Mouse (Mus musculus) G1E (cell line): ENCODE data around the gene Spi1. TPM values are rescaled to one million over a fixed set of nuclear protein-coding genes. Genes with fewer than 3 reads are reported as not detected.

ENCODE experiments used
- ATAC-seq: 2 replicates; pipeline ENCODE4 v1.8.0; 2016; ENCODE audit warnings: mild to moderate bottlenecking; ENCODE audit not compliant: insufficient number of reproducible peaks, poor library complexity, low FRiP score, severe bottlenecking; ENCODE audit errors: extremely low read depth
- DNase-seq: peaks from one replicate; pipeline ENCODE4 v3.0.0; 2012; ENCODE audit warnings: low spot score
- H3K27me3 ChIP-seq: 2 replicates; pipeline ENCODE4 v1.6.1; 2012; ENCODE audit warnings: mild to moderate bottlenecking, low read length, inconsistent platforms; ENCODE audit not compliant: insufficient read depth
- H3K36me3 ChIP-seq: replicated peaks from 2 replicates; pipeline ENCODE3; 2012; ENCODE audit warnings: mild to moderate bottlenecking, inconsistent platforms
- H3K4me1 ChIP-seq: 2 replicates; pipeline ENCODE4 v1.6.1; 2012; ENCODE audit warnings: low read depth, low read length, inconsistent platforms, mixed read lengths; ENCODE audit not compliant: insufficient read depth
- H3K4me3 ChIP-seq: 2 replicates; pipeline ENCODE4 v1.5.1; 2012; ENCODE audit warnings: low read depth, mild to moderate bottlenecking, inconsistent platforms, low read length, moderate library complexity, mixed read lengths
- H3K9me3 ChIP-seq: replicated peaks from 2 replicates; pipeline ENCODE4 v1.6.1; 2012; ENCODE audit warnings: inconsistent platforms
- CTCF ChIP-seq: IDR thresholded peaks from 2 replicates; pipeline ENCODE4 v1.5.1; 2012; ENCODE audit warnings: low read depth, low read length, inconsistent platforms, mixed read lengths
- GATA1 ChIP-seq: IDR thresholded peaks from 2 replicates; pipeline ENCODE4 v1.6.1; 2012; ENCODE audit warnings: borderline replicate concordance, low read length, inconsistent platforms, mixed read lengths
- GATA2 ChIP-seq: IDR thresholded peaks from 2 replicates; pipeline ENCODE4 v1.6.1; 2012; ENCODE audit warnings: low read depth, low read length, inconsistent platforms, borderline replicate concordance
- POLR2AphosphoS5 ChIP-seq: IDR thresholded peaks from 2 replicates; pipeline ENCODE4 v1.6.1; 2012; ENCODE audit warnings: low read depth, low read length, inconsistent platforms; ENCODE audit not compliant: insufficient replicate concordance
- TAL1 ChIP-seq: conservative IDR thresholded peaks from 2 replicates; pipeline ENCODE4 v1.6.1; 2012; ENCODE audit warnings: low read depth, low read length, inconsistent platforms, mixed read lengths
- polyA plus RNA-seq: library from polyadenylated mRNA; stranded (reverse); fragments of >175 nt; gene quantifications from 2 replicates; pipeline ENCODE4 v1.2.3, GENCODE M21; 2012
- total RNA-seq, 2 experiments: library from RNA; stranded (forward) in 1 of 2; stranded (reverse) in 1 of 2; fragments of 200-1000 nt in 1 of 2; fragments of >200 nt in 1 of 2; fragmentation: Nextera tagmentation in 1 of 2; gene quantifications; 2 replicates each; pipeline ENCODE4 v1.2.3; 2014 to 2017

Spi1 gene
- total and polyA plus RNA-seq, 3 experiments = 25.4 to 138 (median 79.8) TPM

DNA sequence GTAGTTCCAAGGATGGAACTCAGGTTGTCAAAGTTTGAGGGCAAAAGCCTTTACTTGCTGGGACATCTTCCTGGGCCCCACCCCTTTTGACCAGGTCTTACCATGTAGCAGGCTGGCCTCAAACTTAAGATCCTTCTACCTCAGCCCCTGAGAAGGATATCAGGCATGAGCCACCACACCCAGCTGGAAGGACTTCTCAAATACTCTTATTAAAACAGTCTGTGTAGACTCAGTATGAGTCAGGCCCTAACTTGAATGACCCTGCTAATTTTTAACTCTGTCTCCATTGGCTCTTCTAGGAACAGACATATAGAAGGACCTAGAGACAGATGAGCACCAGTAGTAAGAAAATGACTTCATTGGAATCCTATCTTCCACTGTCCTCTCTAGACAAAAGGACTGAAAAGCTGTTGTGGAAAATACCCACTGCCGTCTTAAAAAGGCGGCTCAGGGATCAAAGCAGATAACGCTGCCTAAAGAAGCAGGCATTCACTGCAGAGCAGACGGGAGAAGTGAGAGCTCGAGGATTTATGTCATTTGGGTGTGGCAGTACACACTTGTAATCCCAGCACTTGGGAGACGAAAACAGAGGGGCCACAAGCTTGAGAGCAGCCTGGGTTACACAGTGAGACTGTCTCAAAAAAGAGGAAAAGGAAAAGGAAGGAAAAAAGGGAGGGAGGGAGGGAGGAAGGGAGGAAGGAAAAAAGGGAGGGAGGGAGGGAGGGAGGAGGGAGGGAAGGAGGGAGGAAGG, 75.0 kb downstream of the Spi1 start:
- H3K36me3 ChIP-seq = peaks cover 91% of the 10 kb centered on the region
- no peaks in the 10 kb centered on the region for H3K27me3 ChIP-seq
- TF ChIP-seq GATA2 (no peak), GATA1 (no peak), CTCF (no peak), TAL1 (no peak)
- DNase-seq (no peak), ATAC-seq (no peak)
- no peak overlapping the region for H3K4me3 ChIP-seq
- no peaks in the 10 kb centered on the region for H3K4me1 ChIP-seq
- H3K9me3 ChIP-seq = no peaks in the 10 kb centered on the region

DNA sequence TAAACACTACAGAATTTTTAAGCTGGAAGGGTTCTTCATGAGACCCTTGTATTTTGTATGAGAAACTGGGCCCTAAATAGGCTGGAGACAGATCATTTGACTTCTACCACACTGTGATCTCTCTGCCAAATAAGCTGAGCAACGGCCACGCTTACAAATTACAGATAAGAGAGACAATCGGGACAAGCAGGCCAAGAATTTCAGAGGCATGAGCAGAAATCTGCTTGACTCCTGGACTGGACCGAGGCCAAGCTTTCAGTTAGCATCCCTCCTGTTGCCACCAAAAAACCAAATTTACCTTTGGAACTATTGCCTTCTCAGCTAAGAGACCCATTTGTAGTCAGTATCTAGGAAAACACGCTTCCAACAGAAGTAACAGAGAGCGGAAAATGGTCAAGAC, 78.4 kb downstream of the Spi1 start:
- TF ChIP-seq POLR2AphosphoS5 (no peak), CTCF (no peak), GATA1 (no peak), GATA2 (no peak), TAL1 (no peak)
- DNase-seq = no peak
- no peak for ATAC-seq
- H3K4me3 ChIP-seq = no peak overlapping the region
- H3K4me1 ChIP-seq = peaks cover 14% of the 10 kb centered on the region
- H3K36me3 ChIP-seq = peaks cover 94% of the 10 kb centered on the region
- no peaks in the 10 kb centered on the region for H3K9me3 ChIP-seq
- no peaks in the 10 kb centered on the region for H3K27me3 ChIP-seq

DNA sequence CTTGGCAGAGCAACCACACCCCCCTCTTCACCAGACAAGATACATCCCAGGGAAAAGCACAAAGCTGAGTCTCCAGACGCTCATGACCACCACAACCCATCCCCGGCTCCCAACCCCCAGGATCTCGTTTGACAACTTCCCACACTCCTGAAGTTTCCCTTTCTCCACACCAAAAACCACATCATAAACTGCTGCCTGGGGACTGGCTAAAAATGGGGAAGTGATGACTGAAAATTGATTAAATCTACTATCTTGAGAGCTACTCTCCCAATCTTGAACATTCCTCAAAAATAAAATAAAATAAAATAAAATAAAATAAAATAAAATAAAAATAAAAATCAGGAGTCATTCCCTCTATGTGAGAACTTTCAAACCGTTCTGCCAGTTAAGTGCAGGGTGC, 80.8 kb downstream of the Spi1 start:
- ATAC-seq (no peak), DNase-seq (no peak)
- H3K36me3 ChIP-seq = peaks cover 94% of the 10 kb centered on the region

DNA sequence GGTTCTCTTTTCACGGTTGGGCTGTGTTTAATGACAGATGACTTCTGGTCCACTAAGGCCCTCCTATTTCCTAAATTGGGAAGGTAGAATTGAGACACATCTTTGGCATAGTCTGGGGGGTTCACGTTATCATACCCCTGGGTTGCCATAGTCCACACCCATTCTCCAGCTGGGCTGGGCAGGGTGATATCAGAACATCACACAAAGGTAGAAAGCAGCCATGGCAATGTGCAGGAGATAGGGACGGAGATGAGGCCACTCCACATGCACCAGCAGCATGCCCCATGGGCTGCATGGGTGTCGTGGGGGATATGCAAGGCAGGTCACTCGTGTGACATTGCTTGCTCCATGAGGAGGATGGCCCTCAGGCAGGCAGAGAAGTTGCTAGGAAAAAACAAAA, 81.3 kb downstream of the Spi1 start:
- no peak for ATAC-seq
- TF ChIP-seq GATA1 (no peak), CTCF (no peak), POLR2AphosphoS5 (no peak), GATA2 (no peak), TAL1 (no peak)

More for the DNA sequence above, 80.8 kb downstream of the Spi1 start:
- TF ChIP-seq GATA2 (no peak), GATA1 (no peak), TAL1 (no peak)
- H3K27me3 ChIP-seq = no peaks in the 10 kb centered on the region
- H3K4me3 ChIP-seq = no peak overlapping the region
- H3K4me1 ChIP-seq = peaks cover 14% of the 10 kb centered on the region
- H3K9me3 ChIP-seq = no peaks in the 10 kb centered on the region

DNA sequence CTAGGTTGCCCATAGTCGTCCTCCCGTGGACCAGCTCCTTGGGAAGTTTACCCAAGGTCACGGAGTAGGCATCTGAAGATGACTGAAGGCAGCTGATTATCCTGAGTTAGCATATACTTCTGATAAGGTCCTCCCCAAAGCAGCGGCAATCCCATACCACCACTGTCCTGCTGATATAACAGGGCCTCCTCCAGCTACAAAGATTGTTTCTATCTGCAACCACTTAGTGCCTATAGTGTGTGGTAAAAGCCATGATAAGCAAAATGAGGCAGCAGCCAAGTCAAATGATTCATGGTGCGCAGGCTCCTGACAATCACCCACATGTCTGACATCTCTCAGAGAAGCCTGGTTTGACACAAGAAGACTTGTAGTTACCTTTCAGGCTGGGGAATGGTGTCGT, 82.8 kb downstream of the Spi1 start:
- no peak for ATAC-seq
- no peak for TF ChIP-seq POLR2AphosphoS5
- TF ChIP-seq TAL1 = no peak
- TF ChIP-seq CTCF = no peak
- TF ChIP-seq GATA2 = no peak
- no peak for TF ChIP-seq GATA1
- H3K27me3 ChIP-seq = no peaks in the 10 kb centered on the region
- H3K36me3 ChIP-seq = peaks cover 93% of the 10 kb centered on the region
- H3K9me3 ChIP-seq = no peaks in the 10 kb centered on the region
- DNase-seq = no peak
- H3K4me1 ChIP-seq = peaks cover 14% of the 10 kb centered on the region
- no peak overlapping the region for H3K4me3 ChIP-seq

More for the DNA sequence above, 81.3 kb downstream of the Spi1 start:
- Histone ChIP-seq H3K4me1 (peaks cover 14% of the 10 kb centered on the region), H3K4me3 (no peak overlapping the region), H3K27me3 (no peaks in the 10 kb centered on the region), H3K36me3 (peaks cover 94% of the 10 kb centered on the region), H3K9me3 (no peaks in the 10 kb centered on the region)
- DNase-seq = no peak

Other genes starting within 250 kb of the Spi1 start
- gene Mtch2, start 235.2 kb upstream of the Spi1 start, total RNA-seq (2014; fragmentation: Nextera tagmentation) = 142 and 174 TPM in 2 replicates
- 226 and 233 TPM in 2 replicates for gene Mtch2, start 235.2 kb upstream of the Spi1 start, total RNA-seq (2017)
- gene Mtch2, start 235.2 kb upstream of the Spi1 start, polyA plus RNA-seq = 11.3 and 11.8 TPM in 2 replicates
- not detected in 2 replicates for gene C1qtnf4, start 196.5 kb upstream of the Spi1 start, total RNA-seq (2014; fragmentation: Nextera tagmentation)
- gene C1qtnf4, start 196.5 kb upstream of the Spi1 start, total RNA-seq (2017) = 0.16 TPM in 1 of 2 replicates, not detected in the other
- not detected in 2 replicates for gene C1qtnf4, start 196.5 kb upstream of the Spi1 start, polyA plus RNA-seq
- 18.2 and 21.4 TPM in 2 replicates for gene Kbtbd4, start 177.7 kb upstream of the Spi1 start, total RNA-seq (2014; fragmentation: Nextera tagmentation)
- gene Kbtbd4, start 177.7 kb upstream of the Spi1 start, total RNA-seq (2017) = 31.8 and 35.5 TPM in 2 replicates
- gene Kbtbd4, start 177.7 kb upstream of the Spi1 start, polyA plus RNA-seq = 4.0 and 6.6 TPM in 2 replicates
- gene Ndufs3, start 177.6 kb upstream of the Spi1 start, total RNA-seq (2014; fragmentation: Nextera tagmentation) = 106 and 132 TPM in 2 replicates
- 131 and 165 TPM in 2 replicates for gene Ndufs3, start 177.6 kb upstream of the Spi1 start, total RNA-seq (2017)
- gene Ndufs3, start 177.6 kb upstream of the Spi1 start, polyA plus RNA-seq = 86.8 and 94.6 TPM in 2 replicates
- gene Celf1, start 142.0 kb upstream of the Spi1 start, total RNA-seq (2014; fragmentation: Nextera tagmentation) = 67.0 and 73.9 TPM in 2 replicates
- 59.1 and 66.2 TPM in 2 replicates for gene Celf1, start 142.0 kb upstream of the Spi1 start, total RNA-seq (2017)
- 93.8 and 97.1 TPM in 2 replicates for gene Celf1, start 142.0 kb upstream of the Spi1 start, polyA plus RNA-seq
- gene Rapsn, start 46.8 kb upstream of the Spi1 start, total RNA-seq (2014; fragmentation: Nextera tagmentation) = 1.8 TPM in 1 of 2 replicates, not detected in the other
- 3.4 and 4.4 TPM in 2 replicates for gene Rapsn, start 46.8 kb upstream of the Spi1 start, total RNA-seq (2017)
- 2.3 and 3.7 TPM in 2 replicates for gene Rapsn, start 46.8 kb upstream of the Spi1 start, polyA plus RNA-seq
- gene Psmc3, start 28.4 kb upstream of the Spi1 start, total RNA-seq (2014; fragmentation: Nextera tagmentation) = 109 and 141 TPM in 2 replicates
- 280 and 333 TPM in 2 replicates for gene Psmc3, start 28.4 kb upstream of the Spi1 start, total RNA-seq (2017)
- gene Psmc3, start 28.4 kb upstream of the Spi1 start, polyA plus RNA-seq = 151 and 165 TPM in 2 replicates
- 23.6 and 24.9 TPM in 2 replicates for gene Slc39a13, start 12.0 kb upstream of the Spi1 start, total RNA-seq (2014; fragmentation: Nextera tagmentation)
- gene Slc39a13, start 12.0 kb upstream of the Spi1 start, total RNA-seq (2017) = 8.6 and 12.7 TPM in 2 replicates
- 12.1 and 13.6 TPM in 2 replicates for gene Slc39a13, start 12.0 kb upstream of the Spi1 start, polyA plus RNA-seq
- not detected in 2 replicates for gene Mybpc3, start 35.8 kb downstream of the Spi1 start, total RNA-seq (2014; fragmentation: Nextera tagmentation)
- gene Mybpc3, start 35.8 kb downstream of the Spi1 start, total RNA-seq (2017) = under 0.01 TPM in 1 of 2 replicates, not detected in the other
- not detected in 2 replicates for gene Mybpc3, start 35.8 kb downstream of the Spi1 start, polyA plus RNA-seq
- 26.7 and 33.2 TPM in 2 replicates for gene Madd, start 101.4 kb downstream of the Spi1 start, total RNA-seq (2014; fragmentation: Nextera tagmentation)
- 18.0 and 22.5 TPM in 2 replicates for gene Madd, start 101.4 kb downstream of the Spi1 start, total RNA-seq (2017)
- gene Madd, start 101.4 kb downstream of the Spi1 start, polyA plus RNA-seq = 8.2 and 10.4 TPM in 2 replicates
- not detected in 2 replicates for gene Nr1h3, start 120.4 kb downstream of the Spi1 start, total RNA-seq (2014; fragmentation: Nextera tagmentation)
- 0.38 and 0.52 TPM in 2 replicates for gene Nr1h3, start 120.4 kb downstream of the Spi1 start, total RNA-seq (2017)
- 0.18 and 0.27 TPM in 2 replicates for gene Nr1h3, start 120.4 kb downstream of the Spi1 start, polyA plus RNA-seq
- 19.5 and 21.1 TPM in 2 replicates for gene Acp2, start 120.5 kb downstream of the Spi1 start, total RNA-seq (2014; fragmentation: Nextera tagmentation)
- 9.6 and 17.2 TPM in 2 replicates for gene Acp2, start 120.5 kb downstream of the Spi1 start, total RNA-seq (2017)
- gene Acp2, start 120.5 kb downstream of the Spi1 start, polyA plus RNA-seq = 4.0 and 5.3 TPM in 2 replicates
- gene Ddb2, start 154.6 kb downstream of the Spi1 start, total RNA-seq (2014; fragmentation: Nextera tagmentation) = 12.9 and 18.7 TPM in 2 replicates
- 15.2 and 18.5 TPM in 2 replicates for gene Ddb2, start 154.6 kb downstream of the Spi1 start, total RNA-seq (2017)
- gene Ddb2, start 154.6 kb downstream of the Spi1 start, polyA plus RNA-seq = 1.3 and 1.5 TPM in 2 replicates
- not detected in 2 replicates for gene Pacsin3, start 173.6 kb downstream of the Spi1 start, total RNA-seq (2014; fragmentation: Nextera tagmentation)
- 0.33 and 0.35 TPM in 2 replicates for gene Pacsin3, start 173.6 kb downstream of the Spi1 start, total RNA-seq (2017)
- gene Pacsin3, start 173.6 kb downstream of the Spi1 start, polyA plus RNA-seq = 0.16 and 0.44 TPM in 2 replicates
- 48.5 and 52.4 TPM in 2 replicates for gene Arfgap2, start 182.6 kb downstream of the Spi1 start, total RNA-seq (2014; fragmentation: Nextera tagmentation)
- gene Arfgap2, start 182.6 kb downstream of the Spi1 start, total RNA-seq (2017) = 53.0 and 54.9 TPM in 2 replicates
- 42.1 and 44.2 TPM in 2 replicates for gene Arfgap2, start 182.6 kb downstream of the Spi1 start, polyA plus RNA-seq